Mouse (Mus musculus) NIH3T3 (cell line): Measurements from ENCODE around the gene Megf11.

ENCODE experiments used
- DNase-seq: peaks from one replicate; pipeline ENCODE4 v3.0.0-alpha.2; 2012; ENCODE audit warnings: low read depth

Megf11 gene

DNA sequence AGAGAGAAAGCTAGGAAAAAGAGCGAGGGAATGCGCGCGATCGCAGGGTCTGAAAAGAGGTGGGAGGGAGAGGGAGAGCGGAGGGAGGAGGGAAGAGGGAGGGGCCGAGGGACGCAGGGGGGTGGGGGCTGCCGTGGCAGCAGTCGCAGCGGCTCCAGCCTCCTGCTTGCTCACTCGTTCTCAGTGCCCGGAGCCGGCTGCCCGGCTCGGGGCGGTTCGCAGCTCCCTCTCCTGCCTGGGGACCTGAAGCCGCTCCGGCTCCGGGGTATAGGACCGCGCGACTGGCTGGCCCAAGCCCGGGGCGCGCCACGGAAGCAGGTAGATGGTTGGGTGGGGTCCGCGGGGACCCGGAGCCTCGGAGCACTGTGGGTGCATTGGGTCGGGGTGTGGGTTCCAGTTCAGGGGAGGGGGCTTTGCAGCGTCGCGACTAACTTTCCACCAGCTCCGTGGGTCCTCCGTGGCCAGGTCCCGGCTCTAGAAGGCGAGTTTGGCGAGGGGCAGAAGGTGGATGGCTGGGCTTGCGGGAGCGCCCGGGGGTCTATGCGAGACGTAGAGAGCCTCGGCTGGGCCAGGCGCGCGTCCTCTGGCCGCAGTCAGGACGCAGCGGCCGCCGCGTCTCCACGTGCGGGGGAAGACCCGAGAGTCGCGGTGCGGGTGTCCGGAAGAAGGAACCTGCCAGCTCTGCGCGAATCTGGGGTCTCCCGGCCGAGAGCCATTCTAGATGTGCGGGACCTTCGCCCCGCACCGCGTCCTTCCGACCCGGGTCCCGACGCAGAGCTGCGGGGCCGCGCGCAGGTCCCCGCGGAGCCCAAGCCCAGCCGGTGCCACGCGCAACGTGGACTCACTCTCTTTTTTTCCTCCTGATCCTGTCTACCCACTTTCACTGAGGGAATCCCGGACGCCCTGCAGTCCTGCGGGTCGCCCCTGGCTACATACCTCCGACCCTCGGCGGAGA is at the start of gene Megf11:
TSS of gene Megf11 (plus strand) at position 116 of the 955 bp plus-strand sequence.
- no peak for DNase-seq

DNA sequence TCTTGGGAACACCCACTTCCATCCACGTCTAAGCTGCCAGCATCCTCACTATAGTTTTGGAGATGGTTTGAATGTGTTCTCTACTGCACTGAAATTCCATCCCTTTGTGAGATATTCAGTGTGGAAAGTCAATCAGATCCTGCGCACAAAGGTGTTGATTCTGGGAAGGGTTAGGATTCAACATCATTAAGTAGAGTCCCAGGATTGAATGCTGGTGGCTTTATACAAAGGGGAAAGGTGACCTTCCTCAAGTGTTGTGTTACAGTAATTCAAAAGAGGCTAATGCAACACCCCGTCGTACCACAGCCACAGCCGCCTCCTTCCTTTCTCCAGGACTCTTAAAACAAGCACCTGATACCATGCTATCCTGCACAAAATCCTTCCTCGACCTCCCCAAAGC is 49.6 kb upstream of the Megf11 start:
- no peak for DNase-seq

DNA sequence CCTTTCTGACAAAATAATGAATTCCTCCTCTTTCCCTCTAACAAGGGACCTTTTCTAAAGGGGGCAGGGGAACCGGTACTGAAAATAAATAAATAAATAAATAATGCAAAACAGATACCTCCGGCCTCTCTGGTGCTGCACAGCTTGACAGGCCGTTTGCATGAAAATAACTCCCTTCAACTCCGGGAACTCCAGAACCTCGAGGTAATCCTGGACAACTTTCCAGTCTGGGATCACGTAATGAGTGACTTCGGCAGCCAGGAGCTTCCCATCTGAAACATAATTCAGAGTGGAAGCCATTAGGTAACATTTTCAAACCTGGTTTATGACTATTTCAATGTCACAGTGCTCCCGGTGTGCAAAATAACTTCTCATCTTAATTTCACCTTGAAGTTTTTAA is 46.1 kb upstream of the Megf11 start:
- DNase-seq, result peak; percentile 29

DNA sequence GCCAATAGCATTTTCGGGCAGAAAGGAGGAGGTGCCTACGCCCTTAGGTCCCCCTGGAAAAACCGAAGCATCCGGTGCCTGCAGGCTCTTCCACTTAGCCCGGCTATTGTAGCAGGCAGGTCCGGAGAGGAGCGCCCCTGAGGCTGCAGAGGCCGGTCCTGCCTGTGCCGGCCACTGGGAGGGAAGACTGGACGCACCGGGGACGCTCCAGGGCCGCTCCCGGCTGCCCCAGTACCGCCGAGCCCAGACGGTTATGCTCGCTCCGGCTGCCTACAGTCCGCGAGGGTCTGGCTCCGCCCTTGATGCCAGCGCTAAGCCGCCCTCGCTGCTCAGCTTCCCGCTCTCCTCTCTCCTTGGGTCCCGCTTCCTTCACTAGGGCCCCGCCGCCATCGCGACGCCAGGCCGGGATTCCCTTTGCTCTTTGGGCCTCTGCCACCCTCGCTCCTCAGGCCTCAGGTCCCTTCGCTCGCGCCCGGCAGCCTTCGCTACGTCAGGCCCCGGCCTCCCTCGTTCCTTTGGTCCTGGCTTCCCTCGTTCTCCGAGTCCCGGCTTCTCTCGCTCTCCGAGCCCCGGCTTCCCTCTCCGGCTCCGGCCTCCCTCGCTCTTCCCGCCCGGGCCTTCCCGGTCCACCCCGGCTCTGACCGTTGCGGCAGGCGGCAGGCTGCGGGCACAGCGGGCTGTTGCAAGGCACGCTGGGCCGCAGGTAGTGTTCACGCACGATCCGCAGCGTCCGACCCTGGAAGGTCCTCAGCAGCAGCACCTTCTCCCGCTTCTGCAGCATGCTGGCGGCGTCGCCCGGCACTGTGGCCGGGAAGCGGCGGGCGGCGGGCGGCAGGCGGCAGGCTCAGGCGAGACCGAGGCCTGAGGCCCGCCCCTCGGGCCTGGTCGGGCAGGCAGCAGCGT is 44.8 kb upstream of the Megf11 start:
- DNase-seq, result peak; percentile 81

DNA sequence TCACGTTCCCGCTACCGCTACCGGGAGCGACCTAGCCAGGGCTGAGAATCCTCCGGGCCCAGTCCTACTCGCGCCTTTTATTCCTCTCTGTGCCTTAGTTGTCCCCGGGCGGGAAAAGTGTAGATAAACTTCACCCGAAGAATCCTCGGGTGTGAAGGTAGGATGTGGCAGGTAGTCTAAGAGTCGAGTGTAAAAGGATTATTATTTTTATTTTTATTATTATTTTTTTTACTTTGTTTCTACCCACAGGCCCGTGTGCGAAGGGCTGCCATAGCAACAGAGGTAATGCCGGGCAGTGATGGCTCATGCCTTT is 44.2 kb upstream of the Megf11 start, which contains the start of gene Dis3l:
TSS of gene Dis3l (minus strand) at position 35 of the 313 bp plus-strand sequence.
- no peak for DNase-seq

DNA sequence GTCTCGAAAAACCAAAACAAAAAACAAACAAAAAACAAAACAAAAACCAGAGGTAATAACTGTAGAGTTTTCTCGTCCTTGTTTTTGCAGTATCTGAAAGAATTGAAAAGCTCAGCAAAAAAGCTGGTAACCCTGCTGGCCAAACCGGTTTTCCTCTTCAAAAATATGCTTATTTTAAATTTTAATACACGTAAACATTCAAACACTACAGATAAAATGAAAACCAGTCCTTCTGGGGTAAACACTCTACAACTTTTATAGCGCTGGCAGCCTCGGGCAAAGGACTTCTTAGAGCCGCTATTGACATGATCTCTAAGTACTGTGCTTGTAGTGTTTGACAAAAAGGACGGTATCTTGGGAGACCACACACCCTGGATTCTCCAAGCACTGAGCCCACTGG is 43.8 kb upstream of the Megf11 start:
- DNase-seq, result peak; percentile 2

DNA sequence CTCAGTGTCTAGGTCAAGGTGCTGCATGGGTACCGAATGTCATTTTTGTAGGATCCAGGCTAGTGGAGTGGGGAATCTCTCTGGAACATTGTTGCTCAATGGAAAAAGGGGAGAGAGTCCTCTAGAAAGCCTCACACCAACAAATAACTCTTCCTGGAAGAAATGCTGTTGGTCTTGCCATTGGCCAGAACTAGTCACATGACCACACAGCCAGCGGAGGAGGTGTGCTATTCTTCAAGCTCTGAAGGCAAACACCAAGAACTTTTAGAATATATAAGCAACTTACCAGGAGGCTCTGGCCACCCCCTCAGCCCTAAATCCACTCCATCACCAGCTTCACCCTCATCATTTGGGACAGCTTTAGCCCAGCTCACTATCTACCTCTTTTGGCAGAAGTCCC is 41.8 kb upstream of the Megf11 start:
- no peak for DNase-seq

DNA sequence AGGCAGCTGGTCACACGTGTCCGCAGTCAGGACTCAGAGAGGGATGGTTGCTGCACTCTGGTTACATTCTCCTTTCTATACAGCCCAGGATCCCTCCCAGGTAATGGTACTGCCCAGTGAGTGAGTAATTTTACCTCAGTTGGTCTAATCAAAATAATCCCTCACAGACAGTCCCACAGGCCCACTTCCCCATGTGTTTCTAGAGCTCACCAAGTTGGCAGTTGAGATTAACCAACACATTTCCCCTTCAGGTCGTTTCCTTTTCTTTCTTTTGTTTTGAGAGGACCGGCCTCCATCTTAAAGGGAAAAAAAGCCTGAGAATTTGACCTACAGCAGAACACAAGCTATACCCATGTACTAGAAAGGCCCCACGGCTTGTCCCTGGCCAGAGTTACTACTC is 39.5 kb upstream of the Megf11 start:
- DNase-seq, result no peak

DNA sequence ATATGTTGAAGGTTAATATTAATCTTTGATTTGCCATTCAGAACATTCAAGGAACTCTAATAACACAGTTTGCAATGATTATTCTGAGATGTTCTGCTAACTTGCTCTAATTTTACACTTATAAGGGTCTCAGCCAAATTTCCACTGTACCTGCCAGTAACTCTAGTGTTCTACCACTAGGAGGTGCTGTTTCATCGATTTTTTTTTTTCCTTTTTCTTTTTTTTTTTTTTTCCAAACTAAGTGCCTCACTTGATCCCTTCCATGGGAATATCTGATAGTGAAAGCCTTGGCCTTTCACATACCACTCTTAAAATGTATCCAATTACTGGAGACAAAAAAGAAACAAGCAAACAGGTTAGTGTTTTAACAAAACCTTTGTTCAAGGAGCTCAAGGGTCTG is 38.0 kb upstream of the Megf11 start:
- peak; percentile 52 for DNase-seq

DNA sequence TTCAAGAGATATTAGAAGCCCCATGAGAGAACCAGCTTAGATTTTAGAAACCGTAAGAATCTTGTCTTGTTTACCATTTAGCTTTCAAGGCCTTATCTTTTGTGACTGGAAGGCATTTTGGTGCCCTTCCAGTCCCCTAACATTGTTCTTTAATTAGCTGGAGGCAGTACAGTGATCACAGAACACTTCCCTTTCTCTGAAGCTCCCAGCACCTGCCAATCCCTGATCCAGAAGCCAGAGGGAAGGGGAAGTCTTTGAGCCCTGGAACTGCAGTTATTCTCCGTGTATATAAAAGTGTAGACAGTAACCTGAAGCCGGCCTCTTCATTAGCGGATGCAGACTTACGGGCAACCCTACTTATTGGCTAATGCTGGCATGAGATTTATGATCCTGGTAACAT is 35.9 kb upstream of the Megf11 start:
- no peak for DNase-seq

DNA sequence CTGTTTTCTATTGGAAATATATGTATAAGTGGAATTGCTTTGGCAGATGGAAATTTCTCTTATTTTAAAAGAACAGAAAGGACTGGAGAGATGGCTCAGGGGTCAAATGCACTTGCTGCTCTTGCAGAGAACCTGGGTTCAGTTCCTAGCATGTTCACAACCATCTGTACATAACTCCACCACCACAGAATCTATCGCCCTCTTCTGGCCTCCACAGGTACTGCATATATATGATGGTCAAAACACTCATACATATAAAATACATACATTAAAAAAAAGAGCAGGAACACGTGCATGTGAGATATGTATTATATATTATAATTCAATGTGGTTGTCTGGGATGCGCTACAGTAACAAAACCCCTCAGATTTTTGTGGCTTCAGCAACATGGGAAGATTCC is 34.2 kb upstream of the Megf11 start:
- DNase-seq, result peak; percentile 21

DNA sequence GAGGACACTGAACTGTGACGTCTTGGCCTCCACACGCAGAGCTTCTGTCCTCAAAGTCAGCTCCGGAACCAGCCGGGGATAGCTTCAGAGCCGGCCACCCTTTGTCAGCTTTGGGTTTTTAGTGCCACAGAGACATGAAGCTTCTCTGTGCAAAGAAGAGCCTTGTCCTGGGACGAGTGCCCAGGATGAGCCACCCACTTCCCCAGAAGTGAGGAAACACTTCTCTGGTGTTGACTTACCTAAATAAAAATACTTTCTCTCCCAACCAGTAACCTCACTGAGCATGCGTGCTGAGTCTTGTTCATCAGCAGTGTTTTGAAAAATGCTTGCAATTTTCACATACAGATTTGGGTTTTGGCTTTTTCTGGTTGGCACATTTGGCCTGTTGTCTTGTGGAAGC is 29.8 kb upstream of the Megf11 start:
- no peak for DNase-seq

DNA sequence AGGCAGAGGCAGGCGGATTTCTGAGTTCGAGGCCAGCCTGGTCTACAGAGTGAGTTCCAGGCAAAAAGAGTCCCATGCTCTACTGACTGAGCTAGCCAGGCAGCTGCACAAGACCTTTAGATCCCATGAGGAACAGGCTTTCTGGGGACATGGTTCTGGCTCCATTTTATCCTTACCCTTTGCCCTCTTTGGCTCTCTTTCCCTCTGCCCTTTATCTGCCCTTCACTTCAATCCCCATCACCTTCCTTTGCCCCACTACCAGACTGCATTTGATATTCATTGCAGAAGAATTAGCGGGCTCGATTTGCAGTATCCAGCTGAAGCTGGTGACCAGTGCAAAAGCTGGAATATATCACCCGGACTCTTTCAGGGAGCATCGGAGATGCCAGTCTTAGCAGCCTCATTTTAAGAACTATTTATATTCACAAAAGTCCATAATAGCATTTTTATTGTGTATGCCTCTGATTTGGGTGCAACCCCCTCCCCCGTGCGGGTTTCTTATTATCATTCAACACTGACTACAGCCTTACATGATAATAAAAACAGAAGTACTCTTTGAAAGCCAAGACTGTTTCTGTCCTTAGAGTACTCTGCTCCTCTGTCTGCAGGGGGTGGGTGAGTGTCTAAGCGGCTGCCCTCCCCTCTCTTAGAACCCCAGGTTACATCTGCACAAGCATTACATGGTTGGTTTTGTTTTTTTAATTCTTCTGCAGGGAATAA is 24.0 kb upstream of the Megf11 start:
- DNase-seq, result no peak

DNA sequence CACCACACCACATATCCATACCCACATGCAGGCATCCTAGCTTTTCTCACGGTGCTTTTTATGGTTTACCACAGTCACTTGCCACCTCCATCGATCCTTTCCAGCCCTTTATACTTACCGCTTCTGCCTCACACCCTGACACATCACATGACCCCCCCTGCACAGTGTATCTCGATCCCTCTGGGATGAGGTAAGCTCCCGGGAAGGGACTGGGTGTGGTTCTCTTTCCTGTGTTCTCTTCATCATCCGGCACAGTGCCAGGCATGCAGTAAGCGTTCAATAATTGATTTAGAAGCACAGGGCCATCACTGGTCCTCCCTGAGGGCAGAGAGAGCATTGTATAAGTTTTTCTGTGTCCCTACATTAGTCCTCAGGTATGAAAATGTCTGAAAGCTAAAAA is 15.6 kb upstream of the Megf11 start:
- peak; percentile 8 for DNase-seq

DNA sequence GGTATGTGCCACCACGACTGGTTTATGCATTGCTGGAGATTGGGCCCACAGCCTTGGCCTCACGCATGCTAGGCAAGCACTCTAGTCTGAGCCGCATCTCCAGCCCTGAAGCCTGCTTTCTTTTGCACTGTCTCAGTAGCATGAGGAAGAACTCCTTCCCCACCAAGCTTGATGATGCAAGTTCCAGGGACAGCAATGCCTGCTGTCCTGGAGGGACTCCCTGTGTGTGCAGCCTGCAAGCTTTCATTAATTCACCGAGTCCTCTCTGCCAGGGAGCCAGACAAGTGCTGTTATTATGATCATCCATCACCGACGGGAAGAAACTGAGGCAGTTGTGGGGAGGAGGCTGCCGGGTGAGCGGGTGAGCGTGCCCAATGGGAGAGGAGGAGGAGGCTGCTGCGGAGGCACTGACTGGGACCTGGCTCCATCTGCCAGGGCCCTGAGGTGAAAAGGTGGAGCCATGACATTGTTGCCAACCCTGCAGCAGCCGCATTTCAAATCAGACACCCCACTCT is 14.1 kb upstream of the Megf11 start:
- no peak for DNase-seq

DNA sequence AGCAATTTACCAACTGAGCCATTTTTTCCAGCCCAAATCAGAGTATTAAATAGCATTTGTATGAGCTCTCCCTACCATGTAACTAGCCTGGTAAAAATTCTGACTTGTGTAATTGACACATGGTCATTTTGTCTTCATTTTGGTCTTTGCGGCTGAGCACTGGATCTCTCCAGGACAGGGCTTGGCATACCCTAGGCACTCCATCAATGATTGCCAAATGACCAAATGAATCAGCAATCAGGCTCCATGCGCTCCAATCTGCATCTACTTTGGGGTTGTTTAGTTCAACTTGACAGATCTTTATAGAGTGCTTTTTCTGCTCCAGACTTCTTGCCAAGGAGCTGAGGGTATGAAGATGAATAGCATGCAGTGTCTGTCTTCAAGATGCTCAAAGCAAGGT is 9.0 kb upstream of the Megf11 start:
- DNase-seq, result peak; percentile 17

DNA sequence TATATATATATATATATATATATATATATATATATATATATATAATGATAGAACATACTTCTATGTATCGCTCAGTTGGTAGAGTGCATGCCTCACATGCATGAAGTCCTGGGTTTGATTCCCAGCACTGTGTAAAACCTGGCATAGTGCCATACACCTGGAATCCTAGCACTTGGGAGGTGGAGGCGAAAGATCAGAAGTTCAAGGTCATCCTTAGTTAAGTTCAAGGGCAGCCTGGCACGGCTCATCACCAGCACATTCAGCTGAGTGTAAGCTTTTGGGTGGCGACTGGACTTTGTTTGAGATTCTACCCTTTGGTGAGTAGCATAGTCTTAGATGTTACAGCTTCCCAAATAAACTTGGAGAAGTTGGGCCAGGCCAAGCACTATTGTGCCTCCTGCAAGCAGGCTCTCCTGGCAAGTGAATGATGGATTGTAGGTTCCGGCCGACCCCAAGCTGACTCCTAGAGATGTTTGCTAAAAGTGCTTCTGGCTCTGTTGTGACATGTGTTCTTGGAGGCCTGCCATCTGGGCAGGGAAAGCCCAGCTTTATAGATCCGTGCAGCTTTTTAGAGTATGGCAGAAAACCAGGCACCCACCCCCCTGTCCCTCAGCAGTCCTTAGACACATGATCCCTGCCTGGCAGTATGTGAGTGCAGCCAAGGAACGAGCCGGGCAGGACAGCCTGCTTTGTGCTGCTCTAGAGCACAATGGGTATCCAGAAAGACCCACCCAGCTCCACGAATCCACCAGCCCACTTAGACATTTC is 2.2 kb upstream of the Megf11 start:
- DNase-seq, result peak; percentile 39

DNA sequence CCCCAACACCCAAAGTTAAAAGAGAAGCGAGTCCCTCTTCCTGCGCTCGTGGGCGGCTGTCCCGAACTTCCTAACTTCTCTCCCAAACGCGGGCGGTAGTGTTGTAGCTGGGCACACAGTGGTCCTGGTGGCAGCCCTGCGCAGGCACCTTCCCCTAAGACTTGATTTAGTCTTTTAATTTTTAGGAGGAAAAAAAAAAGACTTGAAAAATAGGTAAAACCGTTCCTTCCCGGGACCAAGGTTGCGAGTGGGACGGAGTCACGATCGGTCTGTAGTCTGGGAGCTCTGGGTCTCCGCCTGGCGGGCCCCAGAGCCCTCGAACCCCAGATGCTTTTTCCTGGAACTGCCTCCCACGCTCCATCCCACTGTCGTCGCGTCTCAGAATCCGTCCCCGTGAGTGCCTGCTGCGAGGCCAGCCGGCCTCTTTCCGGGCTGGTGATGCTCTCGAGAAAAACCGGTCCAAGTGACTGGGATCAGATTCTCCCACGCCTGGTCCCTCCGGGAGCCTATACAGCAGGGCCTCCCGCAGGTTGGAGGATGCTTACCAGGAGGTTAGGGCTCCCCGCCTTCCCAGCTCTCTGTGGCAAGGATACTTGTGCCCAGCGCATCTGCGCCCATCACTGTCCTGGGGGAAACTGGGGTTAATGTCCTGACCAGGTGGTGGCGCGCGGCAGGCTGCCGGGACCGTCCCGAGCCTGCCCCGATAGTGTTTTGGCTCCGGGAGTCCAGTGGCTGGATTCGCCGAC is 1.2 kb downstream of the Megf11 start:
- no peak for DNase-seq

DNA sequence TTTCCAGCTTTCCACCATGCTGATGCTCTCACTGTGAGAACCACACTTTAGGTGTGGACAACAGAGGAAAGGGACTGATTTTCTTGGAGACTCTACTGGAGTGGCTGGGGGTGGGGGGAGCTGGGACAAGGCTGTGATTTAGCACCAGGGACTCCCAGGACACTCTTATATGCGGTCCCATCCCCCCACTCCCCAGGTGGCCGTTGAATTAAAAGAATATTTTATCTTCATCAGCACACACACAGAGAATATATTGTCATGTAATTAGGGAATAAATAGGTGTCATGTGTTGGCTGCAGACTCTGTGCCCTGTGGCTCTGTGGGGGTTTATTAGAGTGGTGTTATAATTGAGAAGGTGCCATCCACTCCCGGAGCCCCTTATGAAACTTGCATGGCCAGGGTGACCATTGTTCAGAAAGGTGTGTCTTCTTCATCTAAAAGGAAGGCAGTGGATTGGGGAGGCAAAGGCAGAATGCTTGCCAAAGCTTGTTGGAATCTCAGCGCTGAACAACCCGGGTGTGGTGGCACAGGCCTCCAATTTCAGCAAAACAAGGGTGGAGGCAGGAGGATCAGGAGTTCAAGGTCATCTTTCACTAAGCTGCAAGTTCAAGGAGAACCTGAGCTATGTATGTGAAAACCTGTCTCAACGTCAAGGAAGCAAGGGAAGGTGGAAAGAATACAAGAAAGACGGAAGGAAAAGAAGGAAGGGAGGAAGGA is 4.3 kb downstream of the Megf11 start:
- DNase-seq, result no peak
